ENCODE assay signal across 8 mouse cellular contexts in genomic region chr7:133620721-133621120, GRCm38 (mm10). TPM values are rescaled to one million over a fixed set of nuclear protein-coding genes. Genes with fewer than 3 reads are reported as not detected.
DNase-seq lines count a peak whose midpoint lies in the region; ATAC-seq and TF ChIP-seq lines count a peak whose summit lies in the region.
"Had no signal": no experiment of that assay in that cellular context is flagged by ENCODE, and none has a peak within 500 bp of the region (broad histone marks: within the 10 kb centered on the region; RNA-seq: fewer than 3 reads in every experiment).

No protein-coding gene starts in this region.

- H3K27me3 ChIP-seq in hindbrain, embryonic 11.5 days (ENCODE audit: control insufficient read depth, insufficient read depth, low read length): no peaks in the 10 kb centered on the region
- H3K27me3 ChIP-seq: liver, embryonic 15.5 days had no signal

- H3K4me2 ChIP-seq in hindbrain, embryonic 11.5 days (replicated peaks; ENCODE audit: low read depth, low read length): no peak overlapping the region
- H3K4me2 ChIP-seq: liver, embryonic 15.5 days had no signal

- no peaks in the 10 kb centered on the region for H3K9me3 ChIP-seq in hindbrain, embryonic 11.5 days (ENCODE audit: control insufficient read depth, low read length)
- H3K9me3 ChIP-seq: liver, embryonic 15.5 days had no signal

- no peak overlapping the region for H3K9ac ChIP-seq in hindbrain, embryonic 11.5 days (ENCODE audit: low read depth, low read length)
- H3K9ac ChIP-seq: liver, embryonic 15.5 days had no signal

- H3K4me1 ChIP-seq in hindbrain, embryonic 11.5 days (replicated peaks; ENCODE audit: control insufficient read depth, insufficient read depth, low read length): no peaks in the 10 kb centered on the region
- H3K4me1 ChIP-seq: liver, embryonic 15.5 days had no signal

- 60% methylated on average over 11 of the region's 11 CpGs for WGBS in hindbrain, embryonic 11.5 days

- H3K36me3 ChIP-seq in hindbrain, embryonic 11.5 days (ENCODE audit: control insufficient read depth, insufficient read depth, low read length): no peaks in the 10 kb centered on the region
- H3K36me3 ChIP-seq: liver, embryonic 15.5 days had no signal

- intact Hi-C loops in left cerebral cortex, adult 2 months (cut with DNase I): loop anchor here (2.0 kb wide), 1 partner anchor 588 kb away; no protein-coding TSS in a partner anchor
- intact Hi-C loops in left cerebral cortex, postnatal 10 days (cut with DNase I): no loop called here

- no peak overlapping the region for H3K27ac ChIP-seq in left cerebral cortex, adult 2 months
- no peak overlapping the region for H3K27ac ChIP-seq in hindbrain, embryonic 11.5 days (ENCODE audit: low read depth, low read length)
- H3K27ac ChIP-seq: liver, embryonic 15.5 days had no signal

- ATAC-seq in hindbrain, embryonic 11.5 days (ENCODE audit: low FRiP score): no peak

- TF ChIP-seq CTCF in left cerebral cortex, adult 2 months (IDR thresholded peaks at IDR 0.05): peak; percentile 56

- no peak overlapping the region for H3K4me3 ChIP-seq in left cerebral cortex, adult 2 months
- H3K4me3 ChIP-seq in hindbrain, embryonic 11.5 days (ENCODE audit: low read depth, low read length): no peak overlapping the region
- H3K4me3 ChIP-seq: liver, embryonic 15.5 days had no signal

- peak in 1 of 2 experiments; percentile 26 for DNase-seq in left cerebral cortex, adult 2 months (ENCODE audit: extremely low spot score in 1 of 2, low spot score in 2 of 2)
- no peak for DNase-seq in left cerebral cortex, postnatal 10 days (ENCODE audit: extremely low spot score in 1 of 2, low spot score in 2 of 2)
- DNase-seq in adrenal gland, postnatal 36 days: peak; percentile 26 to 31
- peak; percentile 32 for DNase-seq in hindbrain, embryonic 11.5 days (ENCODE audit: low spot score)
- DNase-seq in lung, postnatal 10 days: peak; percentile 30
- DNase-seq in urinary bladder, postnatal 25 days (ENCODE audit: low spot score): no peak
- DNase-seq in thymus, postnatal 14 days: no peak

RNA-seq across cellular contexts. Expression of gene Edrf1, which starts 16.6 kb away (rescaled TPM):
- 10 to 100 TPM; 22.7 to 26.6 TPM for total RNA-seq in left cerebral cortex, adult 2 months (2021)
- 10 to 100 TPM; 22.6 to 24.6 TPM for total RNA-seq in left cerebral cortex, postnatal 10 days (2021)
- 10 to 100 TPM; 15.0 to 19.7 TPM for total RNA-seq in adrenal gland, postnatal 36 days (2021)
- polyA plus RNA-seq in hindbrain, embryonic 11.5 days (2014; fragmentation: Nextera tagmentation; extraction: Ambion mirVana): 29.0 and 34.0 TPM in 2 replicates

RNA-seq across cellular contexts. Expression of gene Tex36, which starts 18.8 kb away (rescaled TPM):
- total RNA-seq in left cerebral cortex, adult 2 months (2021): not detected
- not detected for total RNA-seq in left cerebral cortex, postnatal 10 days (2021)
- total RNA-seq in adrenal gland, postnatal 36 days (2021): not detected
- not detected in 2 replicates for polyA plus RNA-seq in hindbrain, embryonic 11.5 days (2014; fragmentation: Nextera tagmentation; extraction: Ambion mirVana)
- polyA plus RNA-seq: liver, embryonic 15.5 days had no signal

RNA-seq across cellular contexts. Expression of gene Mmp21, which starts 59.1 kb away (rescaled TPM):
- total RNA-seq in left cerebral cortex, adult 2 months (2021): under 1 TPM in 1 of 2 experiments, not detected in 1; 0.16 TPM
- not detected for total RNA-seq in left cerebral cortex, postnatal 10 days (2021)
- total RNA-seq in adrenal gland, postnatal 36 days (2021): not detected
- not detected in 2 replicates for polyA plus RNA-seq in hindbrain, embryonic 11.5 days (2014; fragmentation: Nextera tagmentation; extraction: Ambion mirVana)
- polyA plus RNA-seq: liver, embryonic 15.5 days had no signal

Comparison
In these comparisons a context has a peak if more than half of its experiments do, and no peak if none do; other contexts are left out.
1. DNase-seq: peak in adrenal gland, postnatal 36 days (2 of 2), hindbrain, embryonic 11.5 days (single experiment) and lung, postnatal 10 days (single experiment); none in left cerebral cortex, postnatal 10 days (0 of 2), urinary bladder, postnatal 25 days (single experiment) and thymus, postnatal 14 days (single experiment).